Mouse (Mus musculus) limb, embryonic 12.5 days (tissue): ENCODE data around the gene Rbm12. TPM values are rescaled to one million over a fixed set of nuclear protein-coding genes. Genes with fewer than 3 reads are reported as not detected.

Source experiments
- polyA plus RNA-seq: library from polyadenylated mRNA; unstranded; fragments of >200 nt; fragmentation: Nextera tagmentation; extraction: Ambion mirVana; gene quantifications from 2 replicates; pipeline ENCODE4 v1.2.1, GENCODE M21; 2016

Gene Rbm12
- polyA plus RNA-seq, 1 experiment from 2014 or later, result 38.0 TPM

Other genes with a start within 250 kb of the Rbm12 start
- gene Uqcc1, start 181.7 kb downstream of the Rbm12 start, polyA plus RNA-seq, result 64.8 and 66.9 TPM in 2 replicates
- 0.40 and 0.72 TPM in 2 replicates for gene Gm15557, start 171.2 kb downstream of the Rbm12 start, polyA plus RNA-seq
- 59.4 and 66.1 TPM in 2 replicates for gene Gdf5, start 166.6 kb downstream of the Rbm12 start, polyA plus RNA-seq
- gene Cep250, start 155.5 kb downstream of the Rbm12 start, polyA plus RNA-seq, result 35.1 and 40.6 TPM in 2 replicates
- gene 6430550D23Rik, start 104.0 kb downstream of the Rbm12 start, polyA plus RNA-seq, result 1.5 TPM in 2 replicates
- gene Ergic3, start 103.9 kb downstream of the Rbm12 start, polyA plus RNA-seq, result 184 and 185 TPM in 2 replicates
- 0.22 TPM in 1 of 2 replicates, not detected in the other for gene Fer1l4, start 59.0 kb downstream of the Rbm12 start, polyA plus RNA-seq
- 6.4 and 6.9 TPM in 2 replicates for gene Spag4, start 46.8 kb downstream of the Rbm12 start, polyA plus RNA-seq
- gene Cpne1, start within 50 bp of the Rbm12 start, polyA plus RNA-seq, result 73.9 TPM in 2 replicates
- gene Gm28036, start 15.1 kb upstream of the Rbm12 start, polyA plus RNA-seq, result 16.8 and 22.0 TPM in 2 replicates
- 447 and 463 TPM in 2 replicates for gene Romo1, start 32.1 kb upstream of the Rbm12 start, polyA plus RNA-seq
- 32.9 and 33.7 TPM in 2 replicates for gene Nfs1, start 32.2 kb upstream of the Rbm12 start, polyA plus RNA-seq
- gene Rbm39, start 68.3 kb upstream of the Rbm12 start, polyA plus RNA-seq, result 757 and 825 TPM in 2 replicates
- gene Phf20, start 84.5 kb upstream of the Rbm12 start, polyA plus RNA-seq, result 84.3 and 88.3 TPM in 2 replicates
- 4.7 and 5.2 TPM in 2 replicates for gene Cnbd2, start 200.3 kb upstream of the Rbm12 start, polyA plus RNA-seq
- gene Scand1, start 200.7 kb upstream of the Rbm12 start, polyA plus RNA-seq, result 88.7 and 106 TPM in 2 replicates